Mouse (Mus musculus): Measurements from ENCODE around the gene Mbd5.
A peak's percentile ranks its signal among the peaks of the same experiment; 100 is the strongest.

Gene Mbd5

DNA sequence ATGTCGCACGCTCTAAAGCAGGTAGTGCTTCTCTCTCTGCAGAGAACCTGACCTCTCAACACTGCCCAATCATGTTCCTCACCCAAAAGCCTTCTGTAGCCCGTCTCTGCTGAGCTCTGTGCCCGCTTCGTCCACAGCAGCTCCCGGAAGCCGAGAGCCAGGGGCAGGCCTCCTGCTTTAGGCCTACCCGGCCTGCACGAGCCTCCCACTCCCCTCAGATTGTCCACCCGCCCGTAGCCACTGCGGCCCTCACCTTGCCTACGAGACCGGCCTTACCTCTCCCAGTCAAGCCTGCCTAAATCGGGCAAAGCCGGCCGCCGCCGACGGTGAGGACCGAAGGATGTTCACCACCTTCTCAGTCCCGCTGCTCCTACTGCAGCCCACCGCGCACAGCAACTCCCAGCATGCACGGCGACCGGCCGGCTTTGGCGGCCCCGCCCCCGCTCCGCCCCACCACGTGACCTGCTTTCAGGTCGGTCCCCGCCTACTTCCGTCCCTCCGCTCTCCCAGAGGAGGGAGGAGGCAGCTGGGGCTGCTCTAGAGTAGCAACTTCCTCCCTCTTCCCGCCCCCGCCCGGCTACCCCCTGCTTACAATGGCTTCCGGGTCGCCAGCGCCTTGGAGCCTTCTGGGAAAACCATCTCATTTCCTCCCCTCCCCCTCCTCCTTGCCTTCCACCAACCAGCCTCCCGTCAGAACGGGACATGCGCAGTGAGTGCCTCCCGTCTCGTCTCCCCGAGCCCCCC lies at the start of gene Mbd5:
TSS of gene Mbd5 (plus strand) at position 668 of the 744 bp plus-strand sequence.
- DNase-seq: peak; percentile 100

- DNase-seq: no peak
These were observed 40.4 kb upstream of the Mbd5 start for GRCm38 (mm10) chr2:48908866-48909265.

- no peak for DNase-seq
These were observed 35.1 kb upstream of the Mbd5 start for GRCm38 (mm10) chr2:48914185-48914584.

DNA sequence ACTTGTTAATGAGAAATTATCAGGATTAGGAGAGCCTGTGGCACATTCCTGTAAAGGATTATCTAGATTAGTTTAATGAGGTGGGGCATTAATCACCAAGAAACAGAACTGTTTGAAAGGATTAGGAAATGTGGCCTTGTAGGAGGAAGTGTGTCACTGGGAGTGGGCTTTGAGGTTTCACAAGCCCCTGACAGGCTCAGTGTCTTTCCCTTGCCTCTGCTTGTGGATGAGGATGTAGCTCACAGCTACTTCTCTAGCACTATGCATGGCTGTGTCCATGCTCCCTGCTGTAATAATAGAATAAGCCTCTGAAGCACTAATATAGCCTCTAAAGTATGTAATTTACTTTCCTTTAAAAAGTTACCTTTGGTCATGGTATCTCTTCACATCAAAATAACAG lies 33.5 kb upstream of the Mbd5 start:
- DNase-seq: no peak

DNA sequence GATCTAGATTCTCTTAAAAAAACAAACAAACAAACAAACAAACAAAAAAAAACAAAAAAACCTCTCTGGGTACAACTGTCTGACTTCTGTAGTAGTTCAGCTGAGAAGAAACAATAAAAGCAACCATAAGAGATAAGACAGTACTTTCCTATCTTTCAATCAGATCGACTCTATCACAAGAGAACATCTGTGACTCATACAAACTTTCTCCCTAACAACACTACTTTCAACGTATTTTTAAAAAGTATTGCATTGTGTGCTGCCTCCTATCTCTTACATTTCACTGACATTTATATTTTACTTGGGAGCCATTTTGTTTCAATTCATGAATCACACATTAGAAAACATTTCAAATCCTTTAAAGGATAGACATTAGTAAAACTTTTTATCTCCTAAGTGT lies 14.2 kb upstream of the Mbd5 start:
- DNase-seq: no peak

DNA sequence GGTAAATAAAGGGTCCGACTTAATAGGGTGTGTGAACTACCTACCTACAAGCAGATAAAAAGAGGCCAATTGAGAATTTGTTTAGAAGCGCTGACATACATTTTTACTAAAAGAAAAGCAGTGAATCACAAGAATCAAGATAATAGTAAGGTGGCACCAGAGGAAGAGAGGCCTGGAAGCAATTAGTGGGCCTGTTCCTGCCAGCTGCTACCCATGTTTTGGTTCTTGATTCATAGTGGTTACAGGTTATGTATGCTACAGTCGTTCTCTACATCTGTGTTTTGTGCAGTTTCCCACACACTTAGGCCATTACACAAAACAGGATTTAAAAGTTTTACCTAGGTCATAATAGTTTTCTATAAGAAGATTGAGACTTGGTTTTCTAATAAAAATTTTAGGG lies 1.5 kb upstream of the Mbd5 start:
- no peak for DNase-seq

GRCm38 (mm10) chr2:48949743-48950251 lies 489 bp downstream of the Mbd5 start:
- peak; percentile 66 for DNase-seq

DNA sequence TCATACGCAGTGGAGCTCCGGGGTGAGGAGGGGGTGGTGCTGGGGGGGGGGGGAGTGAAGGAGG lies 776 bp downstream of the Mbd5 start, which contains the start of gene Orc4:
TSS of gene Orc4 (minus strand) at position 26 of the 64 bp plus-strand sequence.
- no peak for DNase-seq

DNA sequence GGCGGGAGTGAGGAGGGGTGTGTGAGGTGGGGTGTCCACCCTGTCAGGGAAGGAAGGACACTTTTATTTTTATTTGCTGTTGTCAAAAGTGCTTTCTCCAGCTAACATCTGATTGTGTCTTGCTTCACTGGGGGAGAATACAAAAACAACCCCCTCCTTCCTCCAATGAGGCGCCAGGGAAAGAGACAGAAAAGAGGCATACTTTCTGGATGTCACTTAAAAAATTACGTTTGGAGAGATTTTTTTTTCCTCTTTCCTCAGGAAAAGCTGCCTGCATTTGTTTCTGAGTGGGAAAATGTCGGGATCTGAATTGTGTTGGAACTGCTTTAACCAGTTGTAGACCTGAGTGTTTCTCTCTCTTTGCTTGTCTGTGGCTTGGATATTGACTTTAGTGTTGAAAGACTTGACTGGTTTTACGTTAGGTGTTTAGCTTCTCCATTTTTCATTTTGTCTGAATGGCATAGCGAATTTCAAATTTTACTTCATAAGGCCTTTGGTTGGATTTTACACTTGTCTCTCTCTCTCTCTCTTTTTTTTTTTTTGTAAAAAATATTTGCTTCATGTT lies 1.1 kb downstream of the Mbd5 start:
- DNase-seq: no peak

DNA sequence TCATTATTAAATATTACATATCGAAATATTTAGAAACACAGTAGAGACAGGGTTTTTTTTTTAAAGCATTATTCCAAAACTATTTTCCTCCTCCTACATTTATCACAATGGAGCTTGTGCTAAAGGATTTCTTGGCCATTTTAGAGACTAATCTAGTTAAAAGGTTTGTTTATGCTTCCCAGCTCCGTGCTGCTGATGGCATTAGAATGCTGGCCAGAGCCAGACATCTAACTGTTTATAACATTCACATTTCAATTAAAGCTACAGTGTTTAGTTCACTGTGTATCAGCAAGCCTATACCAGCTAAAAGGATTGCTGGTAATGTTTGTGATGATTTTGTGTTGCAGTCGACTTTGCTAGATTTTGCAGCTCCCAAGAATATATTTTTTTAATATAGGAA lies 7.3 kb downstream of the Mbd5 start:
- DNase-seq: no peak

DNA sequence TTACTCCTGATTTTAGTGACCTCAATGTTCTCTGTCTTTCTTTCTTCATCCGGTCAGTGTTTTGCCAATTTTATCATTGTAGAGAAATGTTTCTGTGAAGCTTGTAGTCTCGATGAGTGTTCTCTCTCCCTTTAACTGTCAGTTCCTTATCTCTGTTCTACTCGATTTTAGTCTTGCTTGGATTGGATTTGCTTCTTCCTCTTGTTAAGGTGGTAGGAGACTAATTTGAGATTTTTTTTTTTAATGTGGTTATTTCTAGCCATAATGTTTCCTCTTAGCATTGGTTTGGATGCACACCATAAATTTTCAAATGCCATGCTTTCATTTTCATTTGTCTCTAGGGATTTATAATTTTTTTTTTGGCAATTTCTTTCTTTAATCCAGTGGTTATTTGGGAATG lies 29.6 kb downstream of the Mbd5 start:
- DNase-seq: no peak

DNA sequence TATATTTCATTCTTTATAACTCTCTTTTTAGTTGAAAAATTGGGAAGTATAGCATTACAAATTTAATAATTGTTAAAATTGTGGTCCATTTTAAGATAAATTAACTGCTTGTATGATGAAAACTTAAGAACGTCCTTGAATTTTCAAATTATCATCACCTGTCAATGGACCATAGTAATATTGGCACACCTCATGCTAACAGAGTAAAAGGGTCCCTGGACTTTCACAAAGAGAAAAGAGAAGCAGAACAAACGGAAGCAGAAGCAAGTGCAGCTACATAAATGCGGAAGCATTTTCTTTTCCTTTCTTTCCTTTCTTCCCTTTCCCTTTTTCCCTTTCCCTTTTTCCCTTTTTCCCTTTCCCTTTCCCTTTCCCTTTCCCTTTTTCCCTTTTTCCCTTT lies 41.0 kb downstream of the Mbd5 start:
- no peak for DNase-seq

- no peak for DNase-seq
These were observed 91.2 kb downstream of the Mbd5 start for GRCm38 (mm10) chr2:49040481-49040880.

- DNase-seq: no peak
These were observed 100.7 kb downstream of the Mbd5 start for GRCm38 (mm10) chr2:49050030-49050429.

GRCm38 (mm10) chr2:49067886-49068285 lies 118.6 kb downstream of the Mbd5 start:
- DNase-seq: no peak

DNA sequence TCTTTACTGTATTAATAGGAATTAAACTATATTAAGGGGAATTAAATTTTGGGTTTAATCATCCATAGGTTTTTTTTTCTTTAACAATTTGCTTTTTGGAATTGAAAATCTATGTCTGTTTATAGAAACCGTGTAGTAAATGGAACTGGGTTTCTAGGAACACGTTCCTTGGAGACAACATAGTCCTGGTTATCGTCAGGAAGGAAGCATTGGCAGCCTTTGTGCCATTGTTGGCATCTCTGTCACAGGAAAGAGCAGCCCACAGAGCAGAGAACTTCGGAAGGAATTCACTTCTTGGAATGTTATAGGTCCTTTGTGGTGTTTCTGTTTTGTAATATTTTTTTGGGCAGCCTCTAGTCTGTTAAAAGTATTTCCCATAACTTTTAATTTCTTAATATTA lies 135.7 kb downstream of the Mbd5 start:
- no peak for DNase-seq

- DNase-seq: no peak
These were observed 141.5 kb downstream of the Mbd5 start for GRCm38 (mm10) chr2:49090771-49091170.

- DNase-seq: no peak
These were observed 147.5 kb downstream of the Mbd5 start for GRCm38 (mm10) chr2:49096765-49097164.

- no peak for DNase-seq
These were observed 159.6 kb downstream of the Mbd5 start for GRCm38 (mm10) chr2:49108906-49109305.

DNA sequence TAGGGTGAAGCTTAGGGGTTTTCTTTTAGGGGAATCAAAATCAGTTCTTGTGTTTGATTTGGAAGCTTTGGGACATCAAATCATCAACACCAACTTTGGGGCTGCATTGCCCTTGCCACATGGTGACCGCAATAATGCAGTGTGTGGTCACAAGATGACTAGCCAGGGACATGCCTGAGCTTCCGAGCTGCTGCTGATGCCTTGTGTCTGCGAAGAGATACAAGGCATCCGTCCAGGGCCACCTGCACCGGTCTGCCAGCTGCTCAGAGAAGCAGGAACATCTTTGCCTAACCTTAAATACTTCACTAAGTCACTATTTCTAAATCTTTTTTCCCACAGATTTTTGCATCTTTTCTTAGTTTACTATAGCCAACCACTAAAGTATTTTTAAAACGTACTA lies 170.6 kb downstream of the Mbd5 start:
- no peak for DNase-seq

DNA sequence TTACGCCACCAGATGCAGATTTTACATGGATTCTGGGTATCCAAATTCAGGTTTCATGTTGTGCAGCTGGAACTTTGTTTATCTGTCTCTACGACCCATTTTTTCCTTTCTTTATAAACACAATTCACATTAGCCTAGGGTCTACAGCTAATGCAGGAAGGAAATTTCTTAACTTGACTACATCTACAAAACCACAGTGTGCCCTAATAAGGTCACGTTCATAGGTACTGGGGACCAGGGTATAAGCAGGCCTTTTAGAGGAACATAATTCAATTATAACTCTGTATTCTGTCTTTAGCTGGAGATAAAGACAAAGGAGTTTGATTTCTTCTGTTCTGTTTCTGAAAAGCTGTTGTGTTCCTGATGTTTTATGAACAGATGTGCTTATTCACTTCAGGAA lies 172.3 kb downstream of the Mbd5 start:
- no peak for DNase-seq

GRCm38 (mm10) chr2:49142186-49142585 lies 192.9 kb downstream of the Mbd5 start:
- no peak for DNase-seq

DNA sequence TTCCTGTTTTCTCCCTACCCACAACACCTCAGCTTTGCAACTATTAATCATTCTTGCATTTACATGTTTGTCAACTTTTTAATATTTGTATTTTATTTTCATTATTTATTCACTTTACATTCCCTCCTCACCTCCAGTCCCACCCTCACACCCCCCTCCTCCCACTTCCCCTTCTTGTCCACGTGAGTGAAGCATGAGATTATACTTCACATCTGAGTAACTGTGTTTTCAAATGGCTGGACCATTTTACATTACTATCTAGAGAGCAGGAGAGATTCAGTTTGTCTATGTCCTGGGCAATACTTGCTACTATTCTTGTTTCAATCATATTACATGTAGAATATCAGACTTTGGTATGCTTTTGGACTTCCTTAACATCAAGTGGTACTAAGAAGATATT lies 204.3 kb downstream of the Mbd5 start:
- no peak for DNase-seq

DNA sequence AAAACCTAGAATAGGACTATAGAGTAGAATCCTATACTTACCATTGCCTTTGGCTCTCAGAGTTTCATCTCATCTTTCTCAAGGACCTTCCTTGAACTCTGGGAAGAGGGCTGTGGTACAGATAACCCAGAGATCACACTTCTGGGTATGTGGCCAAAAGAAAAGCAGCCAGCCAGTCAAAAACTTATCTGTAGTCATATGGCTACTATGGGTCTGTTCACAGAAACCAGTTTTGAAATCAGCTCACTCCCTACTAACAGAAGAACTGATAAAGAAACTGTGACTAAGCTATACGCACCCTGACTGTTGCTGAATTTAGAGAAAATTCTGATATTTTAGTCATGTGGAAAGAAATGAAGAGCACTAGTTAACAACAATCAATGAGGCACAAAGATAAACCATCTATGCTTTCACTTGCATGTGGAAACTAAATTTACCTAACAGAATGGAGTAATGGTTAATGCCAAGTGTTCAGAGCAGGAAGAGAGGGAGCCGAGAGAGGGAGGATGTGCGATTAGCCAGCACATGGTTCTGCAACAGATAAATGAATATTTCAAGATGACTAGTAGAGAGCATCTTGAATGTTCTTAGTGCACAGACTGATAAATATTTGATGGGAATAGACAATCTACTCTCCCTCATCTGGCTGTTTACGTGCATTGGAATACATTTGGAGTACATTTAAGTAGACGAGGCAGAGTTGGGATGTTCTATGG lies 211.1 kb downstream of the Mbd5 start:
- no peak for DNase-seq

- no peak for DNase-seq
These were observed 220.5 kb downstream of the Mbd5 start for GRCm38 (mm10) chr2:49169766-49170165.

All from thymus, postnatal 4 days (tissue).